Mouse (Mus musculus): Measurements from ENCODE around the gene Ostc. TPM values are rescaled to one million over a fixed set of nuclear protein-coding genes. Genes with fewer than 3 reads are reported as not detected.

The Ostc gene
- polyA plus RNA-seq, 1 experiment from 2014 or later = 403 TPM

GRCm38 (mm10) chr3:130694041-130694593, 15.1 kb downstream of the Ostc start:
- H3K4me1 ChIP-seq (ENCODE audit: control insufficient read depth, insufficient read depth, low read length) = no peaks in the 10 kb centered on the region
- H3K27ac ChIP-seq (replicated peaks; ENCODE audit: low read depth, low read length) = no peak overlapping the region
- H3K36me3 ChIP-seq (replicated peaks; ENCODE audit: control insufficient read depth, insufficient read depth, low read depth, low read length) = peaks cover 7% of the 10 kb centered on the region
- H3K9me3 ChIP-seq (replicated peaks; ENCODE audit: control insufficient read depth, low read length) = no peaks in the 10 kb centered on the region
- ATAC-seq (replicated peaks; ENCODE audit: insufficient number of reproducible peaks, low FRiP score, low TSS enrichment, low read depth) (no peak), DNase-seq (ENCODE audit: low spot score) (peak; percentile 61)
- no peak overlapping the region for H3K9ac ChIP-seq (replicated peaks; ENCODE audit: low read length)
- H3K4me3 ChIP-seq (ENCODE audit: low read depth, low read length) = no peak overlapping the region
- no peak overlapping the region for H3K4me2 ChIP-seq (ENCODE audit: low read depth, low read length)
- WGBS = 70% methylated on average over 9 of the region's 9 CpGs
- no peaks in the 10 kb centered on the region for H3K27me3 ChIP-seq (ENCODE audit: control insufficient read depth, insufficient read depth, low read length)

GRCm38 (mm10) chr3:130691596-130692170, 17.6 kb downstream of the Ostc start:
- Histone ChIP-seq H3K9me3 (replicated peaks; ENCODE audit: control insufficient read depth, low read length) (no peaks in the 10 kb centered on the region), H3K27ac (replicated peaks; ENCODE audit: low read depth, low read length) (no peak overlapping the region), H3K27me3 (ENCODE audit: control insufficient read depth, insufficient read depth, low read length) (no peaks in the 10 kb centered on the region), H3K4me3 (ENCODE audit: low read depth, low read length) (peak overlapping the region; percentile 27), H3K4me2 (ENCODE audit: low read depth, low read length) (peak overlapping the region; percentile 58), H3K4me1 (ENCODE audit: control insufficient read depth, insufficient read depth, low read length) (no peaks in the 10 kb centered on the region), H3K9ac (replicated peaks; ENCODE audit: low read length) (peak overlapping the region; percentile 47; the same call in 1 of the 2 replicates), H3K36me3 (replicated peaks; ENCODE audit: control insufficient read depth, insufficient read depth, low read depth, low read length) (peaks cover 7% of the 10 kb centered on the region)
- DNase-seq (ENCODE audit: low spot score) = no peak
- WGBS = 50% methylated on average over 12 of the region's 12 CpGs
- ATAC-seq (replicated peaks; ENCODE audit: insufficient number of reproducible peaks, low FRiP score, low TSS enrichment, low read depth) = no peak; the same call in 1 of the 2 replicates

- Histone ChIP-seq H3K9me3 (replicated peaks; ENCODE audit: control insufficient read depth, low read length) (no peaks in the 10 kb centered on the region), H3K4me3 (ENCODE audit: low read depth, low read length) (peak overlapping the region; percentile 27), H3K27me3 (ENCODE audit: control insufficient read depth, insufficient read depth, low read length) (no peaks in the 10 kb centered on the region), H3K9ac (replicated peaks; ENCODE audit: low read length) (peak overlapping the region; percentile 47), H3K4me1 (ENCODE audit: control insufficient read depth, insufficient read depth, low read length) (no peaks in the 10 kb centered on the region), H3K36me3 (replicated peaks; ENCODE audit: control insufficient read depth, insufficient read depth, low read depth, low read length) (peaks cover 7% of the 10 kb centered on the region), H3K27ac (replicated peaks; ENCODE audit: low read depth, low read length) (no peak overlapping the region; the same call in 1 of the 2 replicates), H3K4me2 (ENCODE audit: low read depth, low read length) (peak overlapping the region; percentile 58)
- ATAC-seq (replicated peaks; ENCODE audit: insufficient number of reproducible peaks, low FRiP score, low TSS enrichment, low read depth) = no peak; the same call in 1 of the 2 replicates
- WGBS = 11% methylated on average over 20 of the region's 20 CpGs
- DNase-seq (ENCODE audit: low spot score) = peak; percentile 56
Measured at GRCm38 (mm10) chr3:130690834-130691595, 18.2 kb downstream of the Ostc start.

- Histone ChIP-seq H3K4me1 (ENCODE audit: control insufficient read depth, insufficient read depth, low read length) (no peaks in the 10 kb centered on the region), H3K36me3 (replicated peaks; ENCODE audit: control insufficient read depth, insufficient read depth, low read depth, low read length) (peaks cover under 1% of the 10 kb centered on the region; the same call in 1 of the 2 replicates), H3K9me3 (replicated peaks; ENCODE audit: control insufficient read depth, low read length) (no peaks in the 10 kb centered on the region), H3K9ac (replicated peaks; ENCODE audit: low read length) (no peak overlapping the region), H3K4me3 (ENCODE audit: low read depth, low read length) (no peak overlapping the region), H3K27ac (replicated peaks; ENCODE audit: low read depth, low read length) (no peak overlapping the region), H3K4me2 (ENCODE audit: low read depth, low read length) (no peak overlapping the region), H3K27me3 (ENCODE audit: control insufficient read depth, insufficient read depth, low read length) (no peaks in the 10 kb centered on the region)
- DNase-seq (ENCODE audit: low spot score) (peak; percentile 92), ATAC-seq (replicated peaks; ENCODE audit: insufficient number of reproducible peaks, low FRiP score, low TSS enrichment, low read depth) (no peak; the same call in 1 of the 2 replicates)
- 21% methylated on average over 12 of the region's 12 CpGs for WGBS
Measured at GRCm38 (mm10) chr3:130689630-130690029, 19.6 kb downstream of the Ostc start.

GRCm38 (mm10) chr3:130687051-130687450, 22.2 kb downstream of the Ostc start:
- ATAC-seq (replicated peaks; ENCODE audit: insufficient number of reproducible peaks, low FRiP score, low TSS enrichment, low read depth) (no peak), DNase-seq (ENCODE audit: low spot score) (no peak)
- H3K36me3 ChIP-seq (replicated peaks; ENCODE audit: control insufficient read depth, insufficient read depth, low read depth, low read length) = no peaks in the 10 kb centered on the region
- no peaks in the 10 kb centered on the region for H3K4me1 ChIP-seq (ENCODE audit: control insufficient read depth, insufficient read depth, low read length)
- WGBS = 91% methylated on average over 1 of the region's 1 CpGs
- H3K4me2 ChIP-seq (ENCODE audit: low read depth, low read length) = no peak overlapping the region
- H3K9me3 ChIP-seq (replicated peaks; ENCODE audit: control insufficient read depth, low read length) = no peaks in the 10 kb centered on the region
- H3K27ac ChIP-seq (replicated peaks; ENCODE audit: low read depth, low read length) = no peak overlapping the region
- no peaks in the 10 kb centered on the region for H3K27me3 ChIP-seq (ENCODE audit: control insufficient read depth, insufficient read depth, low read length)
- no peak overlapping the region for H3K4me3 ChIP-seq (ENCODE audit: low read depth, low read length)
- H3K9ac ChIP-seq (replicated peaks; ENCODE audit: low read length) = no peak overlapping the region

- Histone ChIP-seq H3K36me3 (replicated peaks; ENCODE audit: control insufficient read depth, insufficient read depth, low read depth, low read length) (no peaks in the 10 kb centered on the region), H3K4me1 (ENCODE audit: control insufficient read depth, insufficient read depth, low read length) (no peaks in the 10 kb centered on the region), H3K9ac (replicated peaks; ENCODE audit: low read length) (no peak overlapping the region), H3K4me3 (ENCODE audit: low read depth, low read length) (no peak overlapping the region), H3K9me3 (replicated peaks; ENCODE audit: control insufficient read depth, low read length) (no peaks in the 10 kb centered on the region), H3K27me3 (ENCODE audit: control insufficient read depth, insufficient read depth, low read length) (no peaks in the 10 kb centered on the region), H3K4me2 (ENCODE audit: low read depth, low read length) (no peak overlapping the region), H3K27ac (replicated peaks; ENCODE audit: low read depth, low read length) (no peak overlapping the region)
- ATAC-seq (replicated peaks; ENCODE audit: insufficient number of reproducible peaks, low FRiP score, low TSS enrichment, low read depth) (no peak), DNase-seq (ENCODE audit: low spot score) (no peak)
- WGBS = 80% methylated on average over 8 of the region's 8 CpGs
Measured at GRCm38 (mm10) chr3:130685014-130685366, 24.3 kb downstream of the Ostc start.

- H3K9me3 ChIP-seq (replicated peaks; ENCODE audit: control insufficient read depth, low read length) = no peaks in the 10 kb centered on the region
- 80% methylated on average over 9 of the region's 9 CpGs for WGBS
- H3K27ac ChIP-seq (replicated peaks; ENCODE audit: low read depth, low read length) = no peak overlapping the region
- no peaks in the 10 kb centered on the region for H3K4me1 ChIP-seq (ENCODE audit: control insufficient read depth, insufficient read depth, low read length)
- no peaks in the 10 kb centered on the region for H3K36me3 ChIP-seq (replicated peaks; ENCODE audit: control insufficient read depth, insufficient read depth, low read depth, low read length)
- H3K27me3 ChIP-seq (ENCODE audit: control insufficient read depth, insufficient read depth, low read length) = no peaks in the 10 kb centered on the region
- DNase-seq (ENCODE audit: low spot score) (no peak), ATAC-seq (replicated peaks; ENCODE audit: insufficient number of reproducible peaks, low FRiP score, low TSS enrichment, low read depth) (no peak)
- H3K4me2 ChIP-seq (ENCODE audit: low read depth, low read length) = no peak overlapping the region
- H3K9ac ChIP-seq (replicated peaks; ENCODE audit: low read length) = no peak overlapping the region
- H3K4me3 ChIP-seq (ENCODE audit: low read depth, low read length) = no peak overlapping the region
Measured at GRCm38 (mm10) chr3:130684276-130685013, 24.8 kb downstream of the Ostc start.
